Mouse (Mus musculus) heart, embryonic 12.5 days (tissue): Measurements from ENCODE around the gene Cd300a. TPM values are rescaled to one million over a fixed set of nuclear protein-coding genes. Genes with fewer than 3 reads are reported as not detected.
A peak's percentile ranks its signal among the peaks of the same experiment; 100 is the strongest.

Source experiments
- ATAC-seq: fragments of 200-750 bp; cut with Nextera tagmentation; 2 replicates; pipeline ENCODE4 v1.8.0; 2017; ENCODE audit warnings: moderate TSS enrichment, moderate library complexity; ENCODE audit not compliant: insufficient number of reproducible peaks, low FRiP score
- H3K27ac ChIP-seq: fragments of 300-500 bp; sonication (generic); 2 replicates; pipeline ENCODE4 v1.5.1; 2016; ENCODE audit warnings: mild to moderate bottlenecking, moderate library complexity; ENCODE audit not compliant: poor library complexity, severe bottlenecking
- H3K27me3 ChIP-seq: fragments of 300-500 bp; sonication (generic); replicated peaks from 2 replicates; pipeline ENCODE4 v1.6.1; 2016; ENCODE audit warnings: mild to moderate bottlenecking, moderate library complexity
- H3K36me3 ChIP-seq: fragments of 300-500 bp; sonication (generic); 2 replicates; pipeline ENCODE4 v1.6.1; 2016; ENCODE audit warnings: mild to moderate bottlenecking, moderate library complexity
- H3K4me1 ChIP-seq: fragments of 300-500 bp; sonication (generic); replicated peaks from 2 replicates; pipeline ENCODE4 v1.6.1; 2016; ENCODE audit warnings: mild to moderate bottlenecking
- H3K4me2 ChIP-seq: fragments of 300-500 bp; sonication (generic); 2 replicates; pipeline ENCODE4 v1.6.1; 2016; ENCODE audit warnings: mild to moderate bottlenecking, moderate library complexity
- H3K4me3 ChIP-seq: fragments of 300-500 bp; sonication (generic); 2 replicates; pipeline ENCODE4 v1.5.1; 2016; ENCODE audit warnings: mild to moderate bottlenecking
- H3K9ac ChIP-seq: fragments of 300-500 bp; sonication (generic); 2 replicates; pipeline ENCODE4 v1.6.1; 2016; ENCODE audit warnings: mild to moderate bottlenecking, moderate library complexity
- H3K9me3 ChIP-seq: fragments of 300-500 bp; sonication (generic); replicated peaks from 2 replicates; pipeline ENCODE4 v1.6.1; 2016; ENCODE audit warnings: mild to moderate bottlenecking, moderate library complexity
- WGBS: fragments of 180-500 bp; shearing (Covaris S2); methylation state at CpG from one replicate; pipeline ENCODE4 v1.1.7; 2016; 5-methylcytosine and 5-hydroxymethylcytosine counted together
- polyA plus RNA-seq: library from polyadenylated mRNA; unstranded; fragments of >200 nt; fragmentation: Nextera tagmentation; extraction: Ambion mirVana; gene quantifications from 2 replicates; pipeline ENCODE4 v1.2.1, GENCODE M21; 2016

Cd300a gene
- polyA plus RNA-seq, 1 experiment from 2014 or later = 0.40 TPM

DNA sequence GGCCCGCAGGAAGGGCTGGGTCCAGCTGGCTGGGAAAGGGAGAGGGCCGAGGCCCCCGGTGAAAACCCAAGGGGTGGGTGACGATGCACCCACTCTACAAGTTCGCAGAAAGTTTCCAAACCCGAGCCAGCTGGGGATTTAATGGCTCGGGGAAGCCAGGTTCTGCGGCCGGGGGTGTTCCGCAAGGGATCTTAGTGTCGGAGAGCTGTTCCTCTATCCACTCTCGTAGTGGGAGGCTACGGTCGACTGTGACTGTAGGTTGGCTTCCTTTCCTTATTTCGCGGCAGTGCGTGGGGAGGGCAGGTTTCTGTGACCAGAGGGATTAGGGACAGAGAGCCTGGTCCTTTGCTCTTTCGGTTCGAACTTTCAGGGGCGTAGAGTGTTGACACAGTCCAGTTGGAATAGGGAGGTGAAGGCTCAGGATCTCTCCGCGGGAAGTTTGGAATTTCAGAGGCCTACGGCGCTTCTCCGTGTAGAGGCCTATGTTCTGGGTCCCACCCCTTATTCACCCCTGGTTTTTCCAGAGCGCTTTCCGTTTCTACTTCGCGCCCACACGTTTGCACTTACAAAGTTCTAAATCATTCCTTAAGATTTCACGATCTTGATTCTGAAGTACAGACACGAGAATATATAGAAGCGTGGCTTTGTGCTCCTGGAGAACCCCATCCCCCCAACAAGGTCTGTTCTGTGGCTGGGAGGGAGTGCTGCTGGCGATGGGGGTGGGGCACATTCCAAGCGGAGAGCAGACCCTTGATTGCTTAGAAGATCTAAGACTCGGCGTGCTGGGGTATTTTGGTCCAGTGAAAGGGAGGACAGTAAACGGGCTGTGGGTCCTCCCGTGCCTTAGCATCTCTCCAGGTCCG lies 37.3 kb upstream of the Cd300a start:
- H3K4me2 ChIP-seq = peak overlapping the region; percentile 92
- H3K4me1 ChIP-seq = peaks cover 19% of the 10 kb centered on the region
- no peaks in the 10 kb centered on the region for H3K36me3 ChIP-seq
- 0 out of 2 replicates have a peak, but pooled peaks have one; percentile 0 for ATAC-seq
- no peaks in the 10 kb centered on the region for H3K9me3 ChIP-seq
- peak overlapping the region; percentile 74 for H3K4me3 ChIP-seq
- H3K27me3 ChIP-seq = no peaks in the 10 kb centered on the region
- WGBS = under 1% methylated on average over 40 of the region's 40 CpGs
- H3K27ac ChIP-seq = peak overlapping the region; percentile 79
- H3K9ac ChIP-seq = peak overlapping the region; percentile 88

DNA sequence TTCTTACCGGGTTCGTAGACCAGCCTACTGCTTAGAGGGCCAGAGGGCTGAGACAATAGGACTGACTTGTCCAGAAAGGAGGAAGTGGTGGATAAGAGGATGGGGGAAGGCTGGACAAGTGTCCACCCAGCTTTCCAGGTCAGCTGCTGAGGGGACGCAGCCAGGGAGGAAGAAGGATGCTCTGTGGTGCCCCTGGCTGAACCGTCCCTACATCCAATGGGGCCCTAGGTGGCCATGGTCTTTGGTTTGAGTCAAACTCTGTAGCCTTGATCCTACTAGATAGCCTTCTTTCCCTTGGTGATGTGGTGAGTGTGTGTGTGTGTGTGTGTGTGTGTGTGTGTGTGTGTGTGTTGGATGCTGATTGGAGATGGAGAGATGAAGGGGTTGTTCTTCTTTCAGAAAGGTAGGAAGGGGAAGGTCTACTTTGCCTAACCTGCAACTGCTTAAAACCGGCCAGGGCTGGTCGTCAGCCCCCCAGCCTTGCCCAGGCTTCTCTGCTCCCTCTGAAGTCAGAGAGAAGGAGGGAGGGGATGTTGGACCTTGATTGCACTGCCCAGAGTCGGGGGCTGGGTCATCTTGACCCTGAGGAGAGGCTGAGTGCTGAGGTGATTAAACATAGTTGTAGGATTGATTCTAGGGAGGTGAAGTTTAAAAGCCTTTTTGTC lies 36.5 kb upstream of the Cd300a start:
- ATAC-seq = 0 out of 2 replicates have a peak, but pooled peaks have one; percentile 10
- WGBS = 12% methylated on average over 7 of the region's 7 CpGs

DNA sequence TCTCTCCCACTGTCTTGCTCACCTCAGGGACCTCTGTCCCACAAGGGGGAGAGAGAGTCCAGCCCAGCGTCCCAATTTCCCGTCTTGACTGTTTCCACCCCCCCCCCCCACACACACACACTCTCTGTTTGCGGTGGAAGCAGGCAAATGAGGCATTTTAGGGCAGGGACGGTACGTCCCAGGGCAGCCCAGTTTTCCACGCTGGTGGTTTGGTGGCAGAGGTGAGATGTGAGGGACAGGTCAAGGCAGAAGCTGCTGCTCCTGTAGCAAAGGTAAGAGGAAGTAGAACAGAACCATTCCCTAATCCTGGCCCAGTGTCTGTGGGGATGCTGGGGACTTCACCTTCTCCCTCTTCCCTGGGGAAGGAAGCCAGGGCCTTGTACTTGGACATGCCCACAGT lies 35.3 kb upstream of the Cd300a start:
- no peaks in the 10 kb centered on the region for H3K36me3 ChIP-seq
- H3K9ac ChIP-seq = no peak overlapping the region
- H3K4me2 ChIP-seq = no peak overlapping the region
- no peak overlapping the region for H3K27ac ChIP-seq
- H3K27me3 ChIP-seq = no peaks in the 10 kb centered on the region
- WGBS = 75% methylated on average over 6 of the region's 6 CpGs
- no peak for ATAC-seq
- peaks cover 17% of the 10 kb centered on the region for H3K4me1 ChIP-seq
- no peaks in the 10 kb centered on the region for H3K9me3 ChIP-seq
- H3K4me3 ChIP-seq = no peak overlapping the region

More for the DNA sequence above, 36.5 kb upstream of the Cd300a start:
- H3K4me2 ChIP-seq = peak overlapping the region; percentile 92
- peaks cover 19% of the 10 kb centered on the region for H3K4me1 ChIP-seq
- H3K36me3 ChIP-seq = no peaks in the 10 kb centered on the region
- H3K4me3 ChIP-seq = peak overlapping the region; percentile 74
- no peaks in the 10 kb centered on the region for H3K9me3 ChIP-seq
- H3K27me3 ChIP-seq = no peaks in the 10 kb centered on the region
- H3K27ac ChIP-seq = peak overlapping the region; percentile 79
- peak overlapping the region; percentile 88 for H3K9ac ChIP-seq

DNA sequence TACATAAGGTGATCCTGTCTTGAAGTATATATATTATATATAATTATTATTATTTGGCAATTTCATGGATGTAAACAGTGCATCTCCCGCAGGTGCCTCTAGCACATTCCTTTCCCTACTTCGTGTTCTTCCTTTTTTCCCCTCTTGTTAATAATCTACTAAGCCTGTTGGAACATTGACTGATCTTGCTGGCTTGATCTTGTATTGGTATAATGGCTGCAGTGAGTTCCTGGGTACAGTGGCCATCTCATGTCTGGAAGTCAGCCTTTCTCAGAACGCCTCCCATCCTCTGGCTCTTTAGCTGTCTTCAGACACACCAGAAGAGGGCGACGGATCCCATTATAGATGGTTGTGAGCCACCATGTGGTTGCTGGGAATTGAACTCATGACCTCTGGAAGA lies 33.7 kb upstream of the Cd300a start:
- no peak overlapping the region for H3K9ac ChIP-seq
- no peaks in the 10 kb centered on the region for H3K36me3 ChIP-seq
- ATAC-seq = no peak
- no peaks in the 10 kb centered on the region for H3K27me3 ChIP-seq
- peaks cover 10% of the 10 kb centered on the region for H3K4me1 ChIP-seq
- no peak overlapping the region for H3K27ac ChIP-seq
- H3K4me2 ChIP-seq = no peak overlapping the region
- WGBS = 86% methylated on average over 5 of the region's 5 CpGs
- no peak overlapping the region for H3K4me3 ChIP-seq
- H3K9me3 ChIP-seq = no peaks in the 10 kb centered on the region

DNA sequence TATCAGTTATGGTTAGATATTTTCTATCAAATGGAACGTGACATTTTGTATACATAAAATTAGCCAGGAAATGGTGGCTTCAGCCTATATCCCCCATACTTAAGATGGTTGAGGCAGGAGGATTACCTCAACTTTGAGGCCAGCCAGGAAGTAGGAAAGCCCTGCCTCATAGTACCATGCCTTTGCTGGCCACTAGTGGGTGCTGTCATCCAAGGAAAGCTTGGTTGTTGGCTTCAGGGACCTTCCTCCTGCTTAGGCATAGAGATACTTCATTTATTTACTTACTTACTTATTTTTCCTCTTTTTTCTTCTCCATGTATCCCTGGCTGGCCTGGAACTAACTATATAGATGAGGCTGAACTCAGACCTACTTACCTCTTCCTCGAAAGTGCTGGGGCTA lies 31.2 kb upstream of the Cd300a start:
- H3K36me3 ChIP-seq = peaks cover 10% of the 10 kb centered on the region
- no peaks in the 10 kb centered on the region for H3K27me3 ChIP-seq
- no peak overlapping the region for H3K27ac ChIP-seq
- no peak for ATAC-seq
- H3K4me3 ChIP-seq = no peak overlapping the region
- no peak overlapping the region for H3K4me2 ChIP-seq
- peaks cover under 1% of the 10 kb centered on the region; the same call in 1 of the 2 replicates for H3K4me1 ChIP-seq
- H3K9ac ChIP-seq = no peak overlapping the region
- WGBS = 90% methylated on average over 2 of the region's 2 CpGs
- H3K9me3 ChIP-seq = no peaks in the 10 kb centered on the region

DNA sequence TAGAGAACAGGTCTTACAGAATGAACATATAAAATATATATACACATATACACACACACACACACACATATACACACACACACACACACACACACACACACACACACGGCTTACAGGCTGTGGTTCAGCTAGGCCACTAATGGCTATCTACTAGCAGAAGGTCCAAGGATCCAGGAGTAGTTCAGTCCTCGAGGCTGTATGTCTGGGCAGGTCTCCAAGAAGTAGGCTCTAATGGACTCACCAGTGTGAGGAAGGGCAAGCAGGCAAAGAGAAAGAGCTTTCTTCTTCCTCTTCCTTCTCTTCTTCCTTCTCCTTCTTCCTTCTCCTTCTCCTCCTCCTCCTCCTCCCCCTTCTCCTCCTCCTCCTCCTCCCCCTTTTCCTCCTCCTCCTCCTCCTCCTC lies 28.8 kb upstream of the Cd300a start:
- no peak for ATAC-seq
- H3K4me1 ChIP-seq = peaks cover 8% of the 10 kb centered on the region
- WGBS = 68% methylated on average over 2 of the region's 2 CpGs
- no peak overlapping the region for H3K4me2 ChIP-seq
- H3K36me3 ChIP-seq = peaks cover 20% of the 10 kb centered on the region
- no peak overlapping the region for H3K27ac ChIP-seq
- no peak overlapping the region for H3K9ac ChIP-seq
- no peaks in the 10 kb centered on the region for H3K27me3 ChIP-seq
- no peak overlapping the region for H3K4me3 ChIP-seq
- H3K9me3 ChIP-seq = no peaks in the 10 kb centered on the region

DNA sequence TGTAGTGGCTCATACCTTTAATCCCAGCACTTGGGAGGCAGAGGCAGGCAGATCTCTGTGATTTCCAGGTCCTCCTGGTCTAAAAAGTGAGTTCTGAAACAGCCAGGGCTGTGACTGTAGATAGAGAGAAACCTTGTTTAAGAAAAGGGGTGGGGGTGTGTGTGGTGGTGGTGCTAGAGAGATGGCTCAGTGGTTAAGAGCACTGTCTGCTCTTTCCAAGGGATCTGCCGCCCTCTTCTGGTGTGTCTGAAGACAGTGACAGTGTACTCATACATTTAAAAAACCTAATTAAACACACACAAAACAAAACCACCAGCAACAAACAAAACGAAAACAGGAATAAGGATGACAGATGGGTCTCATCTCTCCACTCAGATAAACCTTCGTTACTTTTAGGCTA lies 27.2 kb upstream of the Cd300a start:
- H3K4me3 ChIP-seq = no peak overlapping the region
- no peak overlapping the region for H3K27ac ChIP-seq
- H3K27me3 ChIP-seq = no peaks in the 10 kb centered on the region
- no peak overlapping the region for H3K4me2 ChIP-seq
- no peaks in the 10 kb centered on the region for H3K9me3 ChIP-seq
- H3K36me3 ChIP-seq = peaks cover 20% of the 10 kb centered on the region
- 86% methylated on average over 3 of the region's 3 CpGs for WGBS
- peaks cover 24% of the 10 kb centered on the region for H3K4me1 ChIP-seq
- no peak overlapping the region for H3K9ac ChIP-seq
- no peak for ATAC-seq

DNA sequence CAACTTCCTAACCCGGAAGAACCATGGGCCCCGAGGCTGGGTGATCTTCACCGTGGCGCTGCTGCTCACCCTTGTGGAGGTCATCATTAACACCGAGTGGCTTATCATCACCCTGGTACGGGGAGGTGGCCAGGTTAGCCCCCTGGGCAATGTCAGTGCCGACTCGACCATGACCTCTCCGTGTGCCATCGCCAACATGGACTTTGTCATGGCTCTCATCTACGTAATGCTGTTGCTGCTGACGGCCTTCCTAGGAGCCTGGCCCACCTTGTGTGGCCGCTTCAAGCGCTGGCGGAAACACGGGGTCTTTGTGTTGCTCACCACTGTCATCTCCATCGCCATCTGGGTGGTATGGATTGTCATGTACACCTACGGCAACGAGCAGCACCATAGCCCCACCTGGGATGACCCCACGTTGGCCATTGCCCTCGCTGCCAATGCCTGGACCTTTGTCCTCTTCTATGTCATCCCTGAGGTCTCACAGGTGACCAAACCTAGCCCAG lies 25.9 kb upstream of the Cd300a start:
- peaks cover 25% of the 10 kb centered on the region for H3K36me3 ChIP-seq

DNA sequence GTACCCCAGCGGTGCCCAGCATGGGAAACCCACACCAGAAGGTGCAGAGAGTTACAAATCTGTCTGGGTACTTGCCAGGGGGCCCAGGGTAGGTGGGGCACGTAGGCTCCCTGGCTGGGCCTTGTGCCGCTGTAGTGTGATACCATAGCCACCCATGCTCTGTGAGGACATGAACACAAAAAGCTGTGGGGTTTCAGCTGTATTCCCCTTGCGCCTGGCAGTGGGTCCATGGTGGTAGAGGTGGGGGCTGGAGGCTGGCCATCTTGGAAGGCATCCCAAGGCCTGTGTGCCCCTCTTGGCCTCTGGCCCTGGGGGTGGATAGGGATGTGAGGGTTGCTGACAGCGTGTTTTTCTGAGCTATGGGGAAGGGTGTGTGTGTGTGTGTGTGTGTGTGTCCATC lies 23.8 kb upstream of the Cd300a start:
- no peaks in the 10 kb centered on the region for H3K9me3 ChIP-seq
- H3K4me2 ChIP-seq = no peak overlapping the region
- ATAC-seq = no peak
- no peak overlapping the region for H3K4me3 ChIP-seq
- H3K4me1 ChIP-seq = peaks cover 30% of the 10 kb centered on the region
- no peaks in the 10 kb centered on the region for H3K27me3 ChIP-seq
- WGBS = 73% methylated on average over 5 of the region's 5 CpGs
- peaks cover 34% of the 10 kb centered on the region for H3K36me3 ChIP-seq
- no peak overlapping the region for H3K9ac ChIP-seq
- H3K27ac ChIP-seq = peak overlapping the region; percentile 66

More for the DNA sequence above, 25.9 kb upstream of the Cd300a start:
- 86% methylated on average over 21 of the region's 21 CpGs for WGBS
- Histone ChIP-seq H3K9me3 (no peaks in the 10 kb centered on the region), H3K4me1 (peaks cover 30% of the 10 kb centered on the region), H3K27ac (no peak overlapping the region), H3K4me3 (no peak overlapping the region), H3K4me2 (no peak overlapping the region), H3K27me3 (no peaks in the 10 kb centered on the region), H3K9ac (no peak overlapping the region)
- ATAC-seq = no peak

DNA sequence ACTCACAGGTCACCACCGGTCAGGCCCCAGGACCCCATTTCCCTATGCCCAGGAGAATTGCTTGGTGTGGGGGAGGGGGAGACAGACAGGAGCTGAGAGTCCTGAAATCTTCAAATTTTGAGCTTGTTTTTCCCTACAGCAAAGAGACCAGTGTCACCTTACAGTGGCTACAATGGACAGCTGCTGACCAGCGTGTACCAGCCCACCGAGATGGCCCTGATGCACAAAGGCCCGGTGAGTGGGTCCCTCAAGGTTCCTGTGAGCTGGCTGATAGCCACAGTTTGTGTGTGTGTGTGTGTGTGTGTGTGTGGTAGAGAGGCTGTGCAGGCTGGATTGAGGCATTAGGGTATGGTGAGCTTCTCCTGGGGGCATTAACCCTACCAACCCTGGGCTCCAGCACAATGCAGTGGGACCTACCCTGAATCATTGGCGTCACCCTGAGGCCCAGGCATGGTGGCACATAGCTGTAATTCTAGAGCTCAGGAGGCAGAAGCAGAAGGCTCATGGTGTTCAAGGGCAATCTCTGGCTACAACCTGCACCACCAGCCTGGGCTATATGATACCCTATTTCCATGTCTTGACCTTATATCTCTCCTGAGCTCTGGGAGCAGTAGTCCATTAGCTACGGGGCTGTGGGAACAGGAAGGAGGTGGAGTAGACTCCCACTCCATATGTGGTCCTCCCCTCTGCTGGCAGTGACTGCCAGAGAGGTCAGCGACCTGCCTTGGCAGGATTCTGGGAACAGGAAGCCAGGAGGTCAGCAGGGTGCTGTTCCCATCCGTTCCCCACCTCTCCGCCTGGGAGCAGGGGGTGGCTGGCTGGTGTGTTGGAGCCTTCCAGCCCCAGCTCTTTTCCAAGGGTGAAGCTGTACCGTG lies 23.1 kb upstream of the Cd300a start:
- peak overlapping the region; percentile 28 for H3K4me2 ChIP-seq
- 41% methylated on average over 10 of the region's 10 CpGs for WGBS
- peak overlapping the region; percentile 82 for H3K27ac ChIP-seq
- peaks cover 41% of the 10 kb centered on the region for H3K36me3 ChIP-seq
- H3K4me1 ChIP-seq = peaks cover 30% of the 10 kb centered on the region
- H3K9ac ChIP-seq = peak overlapping the region; percentile 38
- H3K9me3 ChIP-seq = no peaks in the 10 kb centered on the region
- H3K27me3 ChIP-seq = no peaks in the 10 kb centered on the region
- H3K4me3 ChIP-seq = no peak overlapping the region
- ATAC-seq = peak; percentile 80
